Mouse (Mus musculus) embryonic facial prominence, embryonic 10.5 days (tissue): ENCODE data around the gene Map4k1. TPM values are rescaled to one million over a fixed set of nuclear protein-coding genes. Genes with fewer than 3 reads are reported as not detected.

Experiments used
- DNase-seq: peaks from one replicate; pipeline ENCODE4 v3.0.0-alpha.2; 2017; ENCODE audit warnings: low spot score
- H3K27ac ChIP-seq: fragments of 300-500 bp; sonication (generic); replicated peaks from 2 replicates; pipeline ENCODE4 v1.5.1; 2016; ENCODE audit warnings: mild to moderate bottlenecking
- H3K27me3 ChIP-seq: fragments of 300-500 bp; sonication (generic); replicated peaks from 2 replicates; pipeline ENCODE4 v1.6.1; 2016; ENCODE audit warnings: low read depth, mild to moderate bottlenecking; ENCODE audit not compliant: poor library complexity, severe bottlenecking
- H3K36me3 ChIP-seq: fragments of 300-500 bp; sonication (generic); replicated peaks from 2 replicates; pipeline ENCODE4 v1.6.1; 2016; ENCODE audit warnings: mild to moderate bottlenecking, moderate library complexity
- H3K4me1 ChIP-seq: fragments of 300-500 bp; sonication (generic); 2 replicates; pipeline ENCODE4 v1.6.1; 2016
- H3K4me3 ChIP-seq: fragments of 300-500 bp; sonication (generic); 2 replicates; pipeline ENCODE4 v1.5.1; 2016; ENCODE audit warnings: mild to moderate bottlenecking, moderate library complexity
- H3K9me3 ChIP-seq: fragments of 300-500 bp; sonication (generic); 2 replicates; pipeline ENCODE4 v1.6.1; 2016; ENCODE audit warnings: mild to moderate bottlenecking
- WGBS: fragments of 180-500 bp; shearing (Covaris S2); methylation state at CpG from one replicate; pipeline ENCODE4 v1.1.7; 2016; 5-methylcytosine and 5-hydroxymethylcytosine counted together
- polyA plus RNA-seq: library from polyadenylated mRNA; unstranded; fragments of >200 nt; fragmentation: Nextera tagmentation; extraction: Ambion mirVana; gene quantifications from 2 replicates; pipeline ENCODE4 v1.2.1, GENCODE M21; 2016

The Map4k1 gene
- polyA plus RNA-seq, 1 experiment from 2014 or later: 14.4 TPM

- Histone ChIP-seq H3K36me3 (peaks cover 59% of the 10 kb centered on the region), H3K4me3 (no peak overlapping the region)
- 74% methylated on average over 12 of the region's 12 CpGs for WGBS
Observed at GRCm38 (mm10) chr7:28969672-28970394, 12.0 kb upstream of the Map4k1 start.

GRCm38 (mm10) chr7:28971029-28971428 lies 10.8 kb upstream of the Map4k1 start:
- Histone ChIP-seq H3K9me3 (no peaks in the 10 kb centered on the region), H3K4me3 (no peak overlapping the region), H3K27ac (no peak overlapping the region), H3K27me3 (no peaks in the 10 kb centered on the region), H3K4me1 (peaks cover 10% of the 10 kb centered on the region), H3K36me3 (peaks cover 69% of the 10 kb centered on the region)
- DNase-seq: no peak
- WGBS: 89% methylated on average over 7 of the region's 7 CpGs

More at GRCm38 (mm10) chr7:28969672-28970394, 12.0 kb upstream of the Map4k1 start:
- DNase-seq: no peak
- H3K27me3 ChIP-seq: no peaks in the 10 kb centered on the region
- H3K27ac ChIP-seq: no peak overlapping the region
- no peaks in the 10 kb centered on the region for H3K9me3 ChIP-seq
- H3K4me1 ChIP-seq: peaks cover 10% of the 10 kb centered on the region

- H3K4me3 ChIP-seq: no peak overlapping the region
- DNase-seq: no peak
- no peaks in the 10 kb centered on the region for H3K27me3 ChIP-seq
- H3K4me1 ChIP-seq: peaks cover 10% of the 10 kb centered on the region
- H3K36me3 ChIP-seq: peaks cover 77% of the 10 kb centered on the region
- no peak overlapping the region for H3K27ac ChIP-seq
- H3K9me3 ChIP-seq: no peaks in the 10 kb centered on the region
- WGBS: 87% methylated on average over 6 of the region's 6 CpGs
Observed at GRCm38 (mm10) chr7:28971770-28972269, 10.0 kb upstream of the Map4k1 start.

GRCm38 (mm10) chr7:28972542-28972985 lies 9.3 kb upstream of the Map4k1 start:
- Histone ChIP-seq H3K9me3 (no peaks in the 10 kb centered on the region), H3K36me3 (peaks cover 84% of the 10 kb centered on the region), H3K27me3 (no peaks in the 10 kb centered on the region), H3K27ac (0 out of 2 replicates have a peak overlapping the region, but pooled peaks have one; percentile 30), H3K4me1 (peaks cover 10% of the 10 kb centered on the region), H3K4me3 (no peak overlapping the region)
- WGBS: 67% methylated on average over 8 of the region's 8 CpGs
- peak; percentile 88 for DNase-seq

GRCm38 (mm10) chr7:28973025-28973424 lies 8.8 kb upstream of the Map4k1 start:
- Histone ChIP-seq H3K4me1 (peaks cover 10% of the 10 kb centered on the region), H3K36me3 (peaks cover 89% of the 10 kb centered on the region), H3K4me3 (no peak overlapping the region), H3K27ac (no peak overlapping the region), H3K9me3 (no peaks in the 10 kb centered on the region), H3K27me3 (no peaks in the 10 kb centered on the region)
- WGBS: 82% methylated on average over 8 of the region's 8 CpGs
- no peak for DNase-seq

- H3K27me3 ChIP-seq: no peaks in the 10 kb centered on the region
- WGBS: 94% methylated on average over 9 of the region's 9 CpGs
- H3K27ac ChIP-seq: no peak overlapping the region
- DNase-seq: no peak
- H3K4me1 ChIP-seq: peaks cover 16% of the 10 kb centered on the region
- peaks cover 69% of the 10 kb centered on the region for H3K36me3 ChIP-seq
- no peak overlapping the region for H3K4me3 ChIP-seq
- H3K9me3 ChIP-seq: no peaks in the 10 kb centered on the region
Observed at GRCm38 (mm10) chr7:28977556-28977955, 4.3 kb upstream of the Map4k1 start.

- no peak for DNase-seq
- H3K4me1 ChIP-seq: peaks cover 24% of the 10 kb centered on the region
- no peaks in the 10 kb centered on the region for H3K9me3 ChIP-seq
- 15% methylated on average over 19 of the region's 19 CpGs for WGBS
- peak overlapping the region; percentile 84 for H3K4me3 ChIP-seq
- no peaks in the 10 kb centered on the region for H3K27me3 ChIP-seq
- peak overlapping the region; percentile 89 for H3K27ac ChIP-seq
- H3K36me3 ChIP-seq: peaks cover 23% of the 10 kb centered on the region
Observed at GRCm38 (mm10) chr7:28982274-28983013, 594 bp downstream of the Map4k1 start.

GRCm38 (mm10) chr7:28983141-28983564 lies 1.3 kb downstream of the Map4k1 start:
- Histone ChIP-seq H3K27ac (peak overlapping the region; percentile 89; the same call in 1 of the 2 replicates), H3K4me3 (peak overlapping the region; percentile 84), H3K4me1 (peaks cover 24% of the 10 kb centered on the region), H3K36me3 (peaks cover 16% of the 10 kb centered on the region), H3K9me3 (no peaks in the 10 kb centered on the region), H3K27me3 (no peaks in the 10 kb centered on the region)
- no peak for DNase-seq
- 75% methylated on average over 11 of the region's 11 CpGs for WGBS

- no peak for DNase-seq
Observed at GRCm38 (mm10) chr7:28983849-28984248, 2.0 kb downstream of the Map4k1 start.

GRCm38 (mm10) chr7:28984452-28984851 lies 2.6 kb downstream of the Map4k1 start:
- H3K36me3 ChIP-seq: peaks cover 3% of the 10 kb centered on the region
- H3K27me3 ChIP-seq: no peaks in the 10 kb centered on the region
- H3K4me1 ChIP-seq: peaks cover 24% of the 10 kb centered on the region
- DNase-seq: no peak
- no peak overlapping the region for H3K4me3 ChIP-seq
- WGBS: 97% methylated on average over 1 of the region's 1 CpGs
- H3K27ac ChIP-seq: no peak overlapping the region
- H3K9me3 ChIP-seq: no peaks in the 10 kb centered on the region

More at GRCm38 (mm10) chr7:28983849-28984248, 2.0 kb downstream of the Map4k1 start:
- H3K9me3 ChIP-seq: no peaks in the 10 kb centered on the region
- H3K4me3 ChIP-seq: no peak overlapping the region
- WGBS: 72% methylated on average over 4 of the region's 4 CpGs
- H3K27me3 ChIP-seq: no peaks in the 10 kb centered on the region
- H3K4me1 ChIP-seq: peaks cover 24% of the 10 kb centered on the region
- no peak overlapping the region for H3K27ac ChIP-seq
- peaks cover 9% of the 10 kb centered on the region for H3K36me3 ChIP-seq

- 90% methylated on average over 7 of the region's 7 CpGs for WGBS
Observed at GRCm38 (mm10) chr7:28985207-28985606, 3.4 kb downstream of the Map4k1 start.

GRCm38 (mm10) chr7:28990766-28991273 lies 9.0 kb downstream of the Map4k1 start:
- H3K4me3 ChIP-seq: no peak overlapping the region
- H3K9me3 ChIP-seq: no peaks in the 10 kb centered on the region
- 59% methylated on average over 14 of the region's 14 CpGs for WGBS
- no peaks in the 10 kb centered on the region for H3K4me1 ChIP-seq
- DNase-seq: no peak
- H3K27me3 ChIP-seq: no peaks in the 10 kb centered on the region
- H3K36me3 ChIP-seq: no peaks in the 10 kb centered on the region
- H3K27ac ChIP-seq: no peak overlapping the region

More at GRCm38 (mm10) chr7:28985207-28985606, 3.4 kb downstream of the Map4k1 start:
- Histone ChIP-seq H3K27me3 (no peaks in the 10 kb centered on the region), H3K36me3 (no peaks in the 10 kb centered on the region; the same call in 1 of the 2 replicates), H3K9me3 (no peaks in the 10 kb centered on the region), H3K4me3 (no peak overlapping the region), H3K4me1 (peaks cover 24% of the 10 kb centered on the region), H3K27ac (no peak overlapping the region)
- no peak for DNase-seq
